Mouse (Mus musculus) myocyte (in vitro differentiated cells): Measurements from ENCODE around the gene Gm32717.
"Not testable (repeated sequence)": the region's sequence is repeated elsewhere in the genome, so short reads cannot be mapped to it uniquely, and the experiment has no call there.

Source experiments
- CEBPB ChIP-seq: IDR thresholded peaks from 2 replicates; pipeline ENCODE4 v1.6.1; 2011; ENCODE audit warnings: mild to moderate bottlenecking, moderate library complexity; ENCODE audit not compliant: poor library complexity, insufficient read depth, severe bottlenecking
- E2F4 ChIP-seq: IDR thresholded peaks from one replicate; pipeline ENCODE4 v1.6.1; 2011; ENCODE audit warnings: mild to moderate bottlenecking, control low read depth, moderate library complexity; ENCODE audit not compliant: insufficient read depth
- MAX ChIP-seq: IDR thresholded peaks from one replicate; pipeline ENCODE4 v1.6.1; 2011; ENCODE audit warnings: low read depth, mild to moderate bottlenecking, control low read depth
- MYOD1 ChIP-seq, 3 experiments: IDR thresholded peaks; one replicate each; pipeline ENCODE4 v1.6.1; 2011; ENCODE audit warnings: control low read depth in 2 of 3, low read depth in 2 of 3, mild to moderate bottlenecking in 2 of 3, moderate library complexity in 1 of 3; ENCODE audit not compliant: insufficient read length in 2 of 3, control insufficient read depth in 1 of 3
- MYOG ChIP-seq, 3 experiments: IDR thresholded peaks; one replicate each; pipeline ENCODE4 v1.6.1; 2011; ENCODE audit warnings: control low read depth in 2 of 3, low read depth in 2 of 3, mild to moderate bottlenecking in 2 of 3; ENCODE audit not compliant: insufficient read length in 2 of 3, control insufficient read depth in 1 of 3, insufficient read depth in 1 of 3
- POLR2A ChIP-seq: IDR thresholded peaks from one replicate; pipeline ENCODE4 v1.6.1; 2011; ENCODE audit warnings: low read depth, mild to moderate bottlenecking, control low read depth, moderate library complexity; ENCODE audit not compliant: insufficient read length
- POLR2AphosphoS2 ChIP-seq: IDR thresholded peaks from one replicate; pipeline ENCODE4 v1.6.1; 2011; ENCODE audit warnings: low read depth, control low read depth; ENCODE audit not compliant: insufficient read length
- REST ChIP-seq: IDR thresholded peaks from one replicate; pipeline ENCODE4 v1.6.1; 2011; ENCODE audit warnings: mild to moderate bottlenecking, control low read depth, moderate library complexity; ENCODE audit not compliant: insufficient read depth, insufficient read length
- SRF ChIP-seq: IDR thresholded peaks from one replicate; pipeline ENCODE4 v1.6.1; 2011; ENCODE audit warnings: low read depth; ENCODE audit not compliant: control insufficient read depth, insufficient read length
- TCF12 ChIP-seq: IDR thresholded peaks from one replicate; pipeline ENCODE4 v1.6.1; 2011; ENCODE audit warnings: mild to moderate bottlenecking, control low read depth; ENCODE audit not compliant: poor library complexity, insufficient read depth, severe bottlenecking
- TCF3 ChIP-seq: IDR thresholded peaks from one replicate; pipeline ENCODE4 v1.6.1; 2011; ENCODE audit warnings: low read depth, control low read depth; ENCODE audit not compliant: insufficient read length
- USF1 ChIP-seq: IDR thresholded peaks from one replicate; pipeline ENCODE4 v1.6.1; 2011; ENCODE audit warnings: low read depth, mild to moderate bottlenecking, control low read depth, moderate library complexity

GRCm38 (mm10) chr10:118215719-118216393, 24.7 kb downstream of the Gm32717 start:
- TF ChIP-seq POLR2A; SRF; USF1; E2F4; MAX; TCF12; REST; TCF3; MYOG (IDR thresholded peaks at IDR 0.05; ENCODE audit: control insufficient read depth in 1 of 3, insufficient read depth in 1 of 3, insufficient read length in 2 of 3, low read depth in 2 of 3); CEBPB; POLR2AphosphoS2; MYOD1 (IDR thresholded peaks at IDR 0.05; ENCODE audit: control insufficient read depth in 1 of 3, insufficient read length in 2 of 3, low read depth in 2 of 3): not testable (repeated sequence)
